Mouse (Mus musculus) hindbrain, embryonic 16.5 days (tissue): ENCODE measurements at regions not wholly inside any gene's neighbourhood (a gene's known extent, or its start where the extent isn't known, plus 50 kb on each side); places are given as distances from the start of the nearest gene placed in this dataset.

ENCODE experiments used
- ATAC-seq: fragments of 200-750 bp; cut with Nextera tagmentation; 2 replicates; pipeline ENCODE4 v1.8.0; 2017; ENCODE audit warnings: moderate TSS enrichment, moderate library complexity
- H3K27ac ChIP-seq: fragments of 300-500 bp; sonication (generic); 2 replicates; pipeline ENCODE4 v1.5.1; 2014; ENCODE audit warnings: low read depth, mild to moderate bottlenecking, control low read depth, low read length, moderate library complexity
- H3K27me3 ChIP-seq: fragments of 300-500 bp; sonication (generic); replicated peaks from 2 replicates; pipeline ENCODE4 v1.6.1; 2014; ENCODE audit warnings: low read length; ENCODE audit not compliant: control insufficient read depth, insufficient read depth
- H3K36me3 ChIP-seq: fragments of 300-500 bp; sonication (generic); 2 replicates; pipeline ENCODE4 v1.6.1; 2014; ENCODE audit warnings: mild to moderate bottlenecking, low read length, moderate library complexity, mixed read lengths; ENCODE audit not compliant: control insufficient read depth, insufficient read depth
- H3K4me1 ChIP-seq: fragments of 300-500 bp; sonication (generic); 2 replicates; pipeline ENCODE4 v1.6.1; 2014; ENCODE audit warnings: low read depth, low read length; ENCODE audit not compliant: control insufficient read depth, insufficient read depth
- H3K4me2 ChIP-seq: fragments of 300-500 bp; sonication (generic); 2 replicates; pipeline ENCODE4 v1.6.1; 2014; ENCODE audit warnings: mild to moderate bottlenecking, low read length, control low read depth, moderate library complexity
- H3K4me3 ChIP-seq: fragments of 300-500 bp; sonication (generic); 2 replicates; pipeline ENCODE4 v1.5.1; 2014; ENCODE audit warnings: mild to moderate bottlenecking, low read length, control low read depth, moderate library complexity
- H3K9ac ChIP-seq: fragments of 300-500 bp; sonication (generic); 2 replicates; pipeline ENCODE4 v1.6.1; 2014; ENCODE audit warnings: low read depth, mild to moderate bottlenecking, control low read depth, low read length, moderate library complexity
- H3K9me3 ChIP-seq: fragments of 300-500 bp; sonication (generic); 2 replicates; pipeline ENCODE4 v1.6.1; 2014; ENCODE audit warnings: mild to moderate bottlenecking, low read length, moderate library complexity; ENCODE audit not compliant: control insufficient read depth
- WGBS: fragments of 180-500 bp; shearing (Covaris S2); extraction: QIAGEN DNeasy Blood & Tissue Kit; methylation state at CpG from one replicate; pipeline ENCODE4 v1.1.7; 2014; 5-methylcytosine and 5-hydroxymethylcytosine counted together

DNA sequence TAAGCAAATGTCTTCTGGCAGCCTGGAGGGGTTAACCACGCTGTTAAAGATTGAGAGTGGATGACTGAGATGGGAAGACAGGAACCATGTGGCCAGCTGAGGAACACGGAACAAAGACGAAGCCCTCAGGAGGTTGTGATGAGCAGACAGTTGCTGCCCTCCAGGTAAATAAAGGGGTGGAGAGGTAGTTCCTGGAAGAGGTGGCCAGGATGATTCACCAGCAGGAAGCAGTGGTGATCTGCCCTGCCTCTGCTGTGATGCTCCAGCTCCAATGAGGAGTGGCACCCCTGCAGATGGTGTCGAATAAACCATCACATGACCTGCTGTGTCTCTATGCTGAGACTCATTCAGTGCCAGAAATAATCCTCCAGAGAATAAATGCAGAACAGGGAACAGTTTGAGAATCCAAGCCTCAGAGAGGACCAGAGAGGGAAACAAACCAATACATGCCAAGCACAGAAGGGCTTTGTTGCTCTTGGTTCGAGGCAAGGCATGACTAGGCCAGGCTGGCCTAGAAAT is 74.7 kb upstream of the Glrp1 start:
- Histone ChIP-seq H3K27me3 (no peaks in the 10 kb centered on the region), H3K4me1 (no peaks in the 10 kb centered on the region), H3K4me3 (no peak overlapping the region), H3K4me2 (no peak overlapping the region), H3K36me3 (no peaks in the 10 kb centered on the region), H3K9me3 (no peaks in the 10 kb centered on the region), H3K27ac (no peak overlapping the region), H3K9ac (no peak overlapping the region)
- 60% methylated on average over 5 of the region's 5 CpGs for WGBS
- ATAC-seq = no peak

GRCm38 (mm10) chr1:88578231-88578620 is 68.4 kb upstream of the Glrp1 start:
- Histone ChIP-seq H3K27ac (no peak overlapping the region), H3K4me3 (no peak overlapping the region), H3K4me2 (no peak overlapping the region), H3K4me1 (no peaks in the 10 kb centered on the region), H3K27me3 (no peaks in the 10 kb centered on the region), H3K9ac (no peak overlapping the region), H3K9me3 (0 out of 2 replicates have a peak, but pooled peaks cover 3% of the 10 kb centered on the region), H3K36me3 (no peaks in the 10 kb centered on the region)
- no peak for ATAC-seq

DNA sequence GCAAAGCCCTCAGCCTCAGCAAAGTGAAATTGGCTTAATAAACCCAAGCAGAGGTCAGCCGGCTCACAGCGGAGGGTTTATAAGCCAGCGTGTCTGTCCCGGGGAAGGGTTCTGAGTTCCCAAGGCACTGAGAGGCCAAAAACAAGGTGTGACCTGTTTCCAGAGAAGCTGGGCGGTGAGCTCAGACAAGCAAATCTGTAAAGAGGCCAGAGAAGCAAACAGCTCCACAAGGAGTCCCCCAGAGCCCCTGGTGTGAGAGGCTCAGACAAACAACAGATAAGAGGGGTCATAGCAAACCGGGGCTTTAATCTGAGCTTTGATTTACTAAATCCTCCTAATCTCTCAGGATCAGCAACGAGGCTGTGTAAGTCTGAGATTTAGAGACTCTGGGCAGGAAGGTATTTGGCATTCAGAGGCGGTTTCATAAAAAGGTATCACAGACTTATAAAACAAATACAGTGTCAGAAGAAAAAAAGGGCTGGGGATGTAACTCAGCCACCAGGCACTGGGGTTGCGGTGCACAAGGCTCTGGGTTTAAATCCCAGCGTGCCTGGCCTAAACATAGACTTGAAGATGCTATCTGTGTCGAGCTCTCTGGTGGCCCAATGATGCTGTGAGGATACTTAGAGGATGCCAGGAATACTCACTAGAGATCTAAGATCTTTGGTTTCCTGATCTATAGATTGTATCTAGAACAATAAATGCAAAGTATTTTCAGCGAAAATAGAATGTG is 67.8 kb upstream of the Glrp1 start:
- Histone ChIP-seq H3K27ac (no peak overlapping the region), H3K4me3 (no peak overlapping the region), H3K9ac (no peak overlapping the region), H3K27me3 (no peaks in the 10 kb centered on the region), H3K4me1 (no peaks in the 10 kb centered on the region), H3K9me3 (0 out of 2 replicates have a peak, but pooled peaks cover 3% of the 10 kb centered on the region), H3K4me2 (no peak overlapping the region), H3K36me3 (no peaks in the 10 kb centered on the region)
- ATAC-seq = no peak
- WGBS = 38% methylated on average over 12 of the region's 12 CpGs

DNA sequence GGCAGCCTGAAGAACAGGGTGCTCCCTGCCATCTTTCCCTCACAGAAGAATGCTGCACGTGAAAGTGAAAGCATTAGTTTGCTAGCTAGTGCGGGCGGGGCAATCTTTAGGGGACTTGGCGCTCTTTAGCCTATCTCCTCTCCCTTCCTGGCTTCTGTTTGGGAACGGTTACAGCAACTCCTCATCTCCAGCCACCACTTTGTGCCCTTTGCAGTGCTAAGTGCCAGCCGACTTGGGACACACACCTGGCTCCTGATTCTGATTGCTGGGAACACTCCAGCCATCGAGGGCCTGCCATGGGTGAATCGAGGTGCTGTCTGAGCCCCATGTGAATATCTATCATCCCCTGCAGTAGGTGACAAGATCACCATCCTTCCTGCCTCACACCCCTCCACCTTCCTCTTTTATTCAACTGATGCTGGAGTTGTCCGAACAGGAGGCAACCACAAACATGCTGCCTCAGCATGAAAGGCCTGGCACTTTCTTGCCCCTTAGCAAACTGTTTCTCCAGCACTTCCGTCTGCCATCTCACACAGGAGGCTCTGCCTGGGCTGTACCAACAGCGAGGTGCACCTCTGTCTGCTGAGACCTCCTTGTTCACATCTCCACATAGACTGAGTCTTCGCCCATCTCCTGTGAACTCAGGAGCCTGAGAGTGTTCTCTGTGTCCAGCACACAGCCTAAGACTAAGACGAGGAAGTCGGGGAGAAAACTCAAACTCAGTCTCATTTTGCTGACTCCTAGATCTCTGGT is 66.2 kb upstream of the Glrp1 start:
- Histone ChIP-seq H3K4me2 (no peak overlapping the region), H3K9ac (no peak overlapping the region), H3K27ac (no peak overlapping the region), H3K4me1 (no peaks in the 10 kb centered on the region), H3K9me3 (0 out of 2 replicates have a peak, but pooled peaks cover 3% of the 10 kb centered on the region), H3K36me3 (no peaks in the 10 kb centered on the region), H3K27me3 (no peaks in the 10 kb centered on the region), H3K4me3 (no peak overlapping the region)
- 78% methylated on average over 14 of the region's 14 CpGs for WGBS
- no peak for ATAC-seq

- Histone ChIP-seq H3K9me3 (0 out of 2 replicates have a peak, but pooled peaks cover 3% of the 10 kb centered on the region), H3K36me3 (no peaks in the 10 kb centered on the region), H3K4me3 (no peak overlapping the region), H3K4me2 (no peak overlapping the region), H3K27ac (no peak overlapping the region), H3K4me1 (no peaks in the 10 kb centered on the region), H3K9ac (no peak overlapping the region), H3K27me3 (no peaks in the 10 kb centered on the region)
- 69% methylated on average over 4 of the region's 4 CpGs for WGBS
- ATAC-seq = no peak
Measured at GRCm38 (mm10) chr1:88575291-88575690, 65.4 kb upstream of the Glrp1 start.

GRCm38 (mm10) chr1:88572161-88572560 is 62.3 kb upstream of the Glrp1 start:
- Histone ChIP-seq H3K4me3 (no peak overlapping the region), H3K9ac (no peak overlapping the region), H3K4me2 (no peak overlapping the region), H3K27me3 (no peaks in the 10 kb centered on the region), H3K4me1 (no peaks in the 10 kb centered on the region), H3K27ac (no peak overlapping the region), H3K9me3 (0 out of 2 replicates have a peak, but pooled peaks cover 2% of the 10 kb centered on the region), H3K36me3 (no peaks in the 10 kb centered on the region)
- ATAC-seq = no peak
- WGBS = 96% methylated on average over 13 of the region's 13 CpGs

GRCm38 (mm10) chr1:88568447-88569053 is 58.7 kb upstream of the Glrp1 start:
- H3K27ac ChIP-seq = no peak overlapping the region
- 59% methylated on average over 6 of the region's 6 CpGs for WGBS
- no peaks in the 10 kb centered on the region for H3K36me3 ChIP-seq
- H3K4me2 ChIP-seq = no peak overlapping the region
- no peaks in the 10 kb centered on the region for H3K9me3 ChIP-seq
- no peak overlapping the region for H3K4me3 ChIP-seq
- ATAC-seq = no peak
- H3K9ac ChIP-seq = no peak overlapping the region
- no peaks in the 10 kb centered on the region for H3K27me3 ChIP-seq
- no peaks in the 10 kb centered on the region for H3K4me1 ChIP-seq

DNA sequence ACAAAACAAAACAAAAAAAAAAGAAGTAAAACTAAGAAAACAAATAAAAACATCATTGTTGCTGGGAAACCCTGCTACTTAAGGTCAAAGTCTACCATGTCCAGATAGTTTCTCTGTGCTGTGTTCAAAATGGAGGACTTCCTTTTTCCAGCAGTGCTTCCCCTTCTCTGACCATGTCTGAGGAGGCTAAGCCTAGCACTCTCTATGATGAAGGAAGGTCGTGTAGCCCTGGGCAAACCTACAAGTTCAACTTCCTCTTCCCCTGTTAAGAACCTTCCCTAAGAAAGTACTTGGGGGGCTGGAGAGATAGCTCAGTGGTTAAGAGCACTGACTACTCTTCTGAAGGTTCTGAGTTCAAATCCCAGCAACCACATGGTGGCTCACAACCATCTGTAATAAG is 57.3 kb upstream of the Glrp1 start:
- H3K4me1 ChIP-seq = no peaks in the 10 kb centered on the region
- no peak overlapping the region for H3K9ac ChIP-seq
- H3K9me3 ChIP-seq = no peaks in the 10 kb centered on the region
- H3K4me3 ChIP-seq = no peak overlapping the region
- H3K27ac ChIP-seq = no peak overlapping the region
- WGBS = 83% methylated on average over 1 of the region's 1 CpGs
- H3K27me3 ChIP-seq = no peaks in the 10 kb centered on the region
- ATAC-seq = no peak
- no peak overlapping the region for H3K4me2 ChIP-seq
- no peaks in the 10 kb centered on the region for H3K36me3 ChIP-seq

- H3K4me1 ChIP-seq = no peaks in the 10 kb centered on the region
- ATAC-seq = no peak
- no peak overlapping the region for H3K27ac ChIP-seq
- no peaks in the 10 kb centered on the region for H3K9me3 ChIP-seq
- no peak overlapping the region for H3K4me3 ChIP-seq
- no peaks in the 10 kb centered on the region for H3K27me3 ChIP-seq
- H3K4me2 ChIP-seq = no peak overlapping the region
- no peaks in the 10 kb centered on the region for H3K36me3 ChIP-seq
- H3K9ac ChIP-seq = no peak overlapping the region
Measured at GRCm38 (mm10) chr1:88566426-88566825, 56.6 kb upstream of the Glrp1 start.
